Mouse (Mus musculus) hindbrain, embryonic 14.5 days (tissue): ENCODE measurements at regions not wholly inside any gene's neighbourhood (a gene's known extent, or its start where the extent isn't known, plus 50 kb on each side); places are given as distances from the start of the nearest gene placed in this dataset.

Experiments used
- ATAC-seq: fragments of 200-750 bp; cut with Nextera tagmentation; 2 replicates; pipeline ENCODE4 v1.8.0; 2017; ENCODE audit warnings: moderate number of reproducible peaks, mild to moderate bottlenecking, moderate TSS enrichment, moderate library complexity; ENCODE audit not compliant: low FRiP score
- DNase-seq: peaks from one replicate; pipeline ENCODE4 v3.0.0-alpha.2; 2015; ENCODE audit warnings: low spot score
- H3K27ac ChIP-seq: fragments of 300-500 bp; sonication (generic); 2 replicates; pipeline ENCODE4 v1.5.1; 2014; ENCODE audit warnings: mild to moderate bottlenecking, moderate library complexity
- H3K27me3 ChIP-seq: fragments of 300-500 bp; sonication (generic); 2 replicates; pipeline ENCODE4 v1.6.1; 2014; ENCODE audit warnings: mild to moderate bottlenecking, low read length, mixed read lengths; ENCODE audit not compliant: control insufficient read depth, insufficient read depth
- H3K36me3 ChIP-seq: fragments of 300-500 bp; sonication (generic); replicated peaks from 2 replicates; pipeline ENCODE4 v1.6.1; 2014; ENCODE audit not compliant: control insufficient read depth, insufficient read depth
- H3K4me1 ChIP-seq: fragments of 300-500 bp; sonication (generic); replicated peaks from 2 replicates; pipeline ENCODE4 v1.6.1; 2014; ENCODE audit warnings: antibody characterized with exemption, low read length, mixed read lengths; ENCODE audit not compliant: control insufficient read depth, insufficient read depth
- H3K4me2 ChIP-seq: fragments of 300-500 bp; sonication (generic); replicated peaks from 2 replicates; pipeline ENCODE4 v1.6.1; 2014; ENCODE audit warnings: mild to moderate bottlenecking, moderate library complexity
- H3K4me3 ChIP-seq: fragments of 300-500 bp; sonication (generic); replicated peaks from 2 replicates; pipeline ENCODE4 v1.5.1; 2014; ENCODE audit warnings: mild to moderate bottlenecking, low read length
- H3K9ac ChIP-seq: fragments of 300-500 bp; sonication (generic); 2 replicates; pipeline ENCODE4 v1.6.1; 2014
- H3K9me3 ChIP-seq: fragments of 300-500 bp; sonication (generic); 2 replicates; pipeline ENCODE4 v1.6.1; 2016; ENCODE audit warnings: low read length; ENCODE audit not compliant: control insufficient read depth
- WGBS: fragments of 180-500 bp; shearing (Covaris S2); extraction: QIAGEN DNeasy Blood & Tissue Kit; methylation state at CpG from one replicate; pipeline ENCODE4 v1.1.7; 2014; 5-methylcytosine and 5-hydroxymethylcytosine counted together

GRCm38 (mm10) chr2:48416207-48416750, 397.6 kb upstream of the Acvr2a start:
- Histone ChIP-seq H3K27ac (no peak overlapping the region), H3K36me3 (no peaks in the 10 kb centered on the region), H3K4me3 (no peak overlapping the region), H3K9ac (no peak overlapping the region), H3K9me3 (no peaks in the 10 kb centered on the region), H3K4me1 (no peaks in the 10 kb centered on the region), H3K4me2 (no peak overlapping the region), H3K27me3 (no peaks in the 10 kb centered on the region)
- DNase-seq (no peak), ATAC-seq (no peak)
- whole genome bisulfite sequencing = 56% methylated on average over 3 of the region's 3 CpGs

DNA sequence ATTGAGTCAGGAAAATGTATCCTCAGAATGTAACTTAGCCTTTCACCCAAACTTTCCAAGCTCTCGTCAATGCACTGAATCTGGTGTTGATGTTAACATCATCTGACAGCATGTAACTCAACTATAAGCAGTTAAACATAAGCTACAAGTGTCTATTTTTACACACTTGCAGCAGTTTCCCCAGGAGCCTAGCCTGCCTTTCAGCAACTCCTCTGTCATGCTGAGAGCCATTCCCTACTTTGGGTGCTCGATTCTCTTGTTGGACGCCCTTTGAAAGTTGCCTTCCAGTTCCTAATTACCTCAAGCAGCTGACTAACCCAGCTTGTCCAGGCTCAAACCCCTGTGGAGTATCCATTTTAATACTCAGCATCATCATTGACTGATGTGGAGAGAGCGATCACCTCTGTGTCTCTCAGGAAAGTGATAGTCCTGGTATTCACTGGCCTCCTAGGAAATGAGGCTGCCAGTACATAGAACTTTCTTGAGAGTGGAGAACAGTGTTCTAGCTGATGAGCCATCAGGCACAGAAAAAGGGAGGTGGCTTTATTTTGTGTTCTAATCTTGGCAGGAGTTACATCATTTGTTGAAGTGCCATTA, 396.8 kb upstream of the Acvr2a start:
- WGBS = 51% methylated on average over 4 of the region's 4 CpGs
- H3K9me3 ChIP-seq = no peaks in the 10 kb centered on the region

GRCm38 (mm10) chr2:48420791-48421190, 393.1 kb upstream of the Acvr2a start:
- WGBS = 90% methylated on average over 3 of the region's 3 CpGs
- H3K27me3 ChIP-seq = no peaks in the 10 kb centered on the region
- H3K9ac ChIP-seq = no peak overlapping the region
- no peak overlapping the region for H3K4me3 ChIP-seq
- H3K27ac ChIP-seq = no peak overlapping the region
- no peaks in the 10 kb centered on the region for H3K36me3 ChIP-seq
- no peaks in the 10 kb centered on the region for H3K9me3 ChIP-seq
- peaks cover 26% of the 10 kb centered on the region for H3K4me1 ChIP-seq
- no peak for ATAC-seq
- H3K4me2 ChIP-seq = no peak overlapping the region
- DNase-seq = no peak

More for the DNA sequence above, 396.8 kb upstream of the Acvr2a start:
- ATAC-seq (no peak), DNase-seq (no peak)
- H3K36me3 ChIP-seq = no peaks in the 10 kb centered on the region
- no peak overlapping the region for H3K4me3 ChIP-seq
- no peaks in the 10 kb centered on the region for H3K27me3 ChIP-seq
- no peaks in the 10 kb centered on the region for H3K4me1 ChIP-seq
- no peak overlapping the region for H3K4me2 ChIP-seq
- no peak overlapping the region for H3K9ac ChIP-seq
- H3K27ac ChIP-seq = no peak overlapping the region

DNA sequence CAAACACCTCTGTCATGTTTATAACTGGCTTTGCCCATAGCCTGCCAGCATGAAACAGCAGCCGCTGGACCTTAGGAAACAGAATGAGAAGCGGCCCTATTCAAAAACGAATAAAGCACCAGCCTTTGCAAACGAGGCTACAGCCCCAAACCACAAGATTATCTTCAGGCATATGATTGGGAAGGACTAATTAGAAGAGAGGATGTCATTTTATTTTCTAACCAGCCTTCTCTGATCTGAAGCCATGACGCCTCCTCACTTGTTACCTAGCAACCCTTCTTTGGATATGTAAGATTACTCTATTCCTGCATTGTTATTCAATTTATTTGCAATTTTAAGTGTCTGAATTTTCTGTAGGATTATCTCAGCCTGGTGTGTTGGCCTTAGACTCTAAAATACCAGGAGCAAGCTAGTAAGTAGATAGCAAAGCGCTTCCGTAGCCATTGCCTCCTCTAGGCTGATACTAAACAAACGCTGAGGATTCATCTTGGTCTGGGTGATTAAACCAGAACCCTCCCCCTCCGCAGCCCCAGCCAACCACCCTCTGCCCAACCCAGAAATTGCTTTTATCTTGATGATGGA, 390.0 kb upstream of the Acvr2a start:
- Histone ChIP-seq H3K27ac (peak overlapping the region; percentile 76), H3K4me2 (peak overlapping the region; percentile 31), H3K4me3 (no peak overlapping the region), H3K27me3 (no peaks in the 10 kb centered on the region), H3K36me3 (no peaks in the 10 kb centered on the region), H3K9me3 (no peaks in the 10 kb centered on the region), H3K9ac (peak overlapping the region; percentile 12), H3K4me1 (peaks cover 35% of the 10 kb centered on the region)
- ATAC-seq (peak; percentile 78), DNase-seq (peak; percentile 67)
- WGBS = 7% methylated on average over 9 of the region's 9 CpGs

DNA sequence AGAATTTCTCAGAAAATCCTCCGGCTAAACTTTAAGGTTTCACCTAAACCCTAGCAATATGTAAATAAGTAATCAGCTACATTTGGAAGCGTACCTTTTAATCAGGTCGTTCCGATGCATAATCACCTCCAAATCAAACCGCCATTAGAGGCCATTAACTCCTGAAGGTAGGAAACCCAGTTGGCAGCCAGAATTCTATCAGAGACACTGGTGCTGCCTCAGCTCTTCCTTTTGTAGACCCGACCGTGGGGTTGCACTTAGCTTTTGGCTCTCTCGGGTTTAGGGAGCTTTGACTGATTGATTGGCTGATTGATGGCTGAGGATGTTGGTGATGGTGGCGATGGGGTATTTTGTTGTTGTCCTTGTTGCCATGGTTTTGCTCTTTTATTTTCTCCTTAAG, 389.3 kb upstream of the Acvr2a start:
- Histone ChIP-seq H3K27me3 (no peaks in the 10 kb centered on the region), H3K4me2 (peak overlapping the region; percentile 31), H3K9me3 (no peaks in the 10 kb centered on the region), H3K4me1 (peaks cover 35% of the 10 kb centered on the region), H3K4me3 (no peak overlapping the region), H3K27ac (peak overlapping the region; percentile 76), H3K9ac (peak overlapping the region; percentile 12; the same call in 1 of the 2 replicates), H3K36me3 (no peaks in the 10 kb centered on the region)
- ATAC-seq = peak; percentile 29
- 15% methylated on average over 9 of the region's 9 CpGs for whole genome bisulfite sequencing
- no peak for DNase-seq

GRCm38 (mm10) chr2:48425200-48426090, 388.5 kb upstream of the Acvr2a start:
- H3K4me3 ChIP-seq = no peak overlapping the region
- H3K36me3 ChIP-seq = no peaks in the 10 kb centered on the region
- no peak overlapping the region for H3K4me2 ChIP-seq
- H3K27me3 ChIP-seq = no peaks in the 10 kb centered on the region
- ATAC-seq = no peak
- peaks cover 35% of the 10 kb centered on the region for H3K4me1 ChIP-seq
- 9% methylated on average over 12 of the region's 12 CpGs for WGBS
- DNase-seq = peak; percentile 33
- H3K9ac ChIP-seq = no peak overlapping the region
- peak overlapping the region; percentile 29 for H3K27ac ChIP-seq
- no peaks in the 10 kb centered on the region for H3K9me3 ChIP-seq

DNA sequence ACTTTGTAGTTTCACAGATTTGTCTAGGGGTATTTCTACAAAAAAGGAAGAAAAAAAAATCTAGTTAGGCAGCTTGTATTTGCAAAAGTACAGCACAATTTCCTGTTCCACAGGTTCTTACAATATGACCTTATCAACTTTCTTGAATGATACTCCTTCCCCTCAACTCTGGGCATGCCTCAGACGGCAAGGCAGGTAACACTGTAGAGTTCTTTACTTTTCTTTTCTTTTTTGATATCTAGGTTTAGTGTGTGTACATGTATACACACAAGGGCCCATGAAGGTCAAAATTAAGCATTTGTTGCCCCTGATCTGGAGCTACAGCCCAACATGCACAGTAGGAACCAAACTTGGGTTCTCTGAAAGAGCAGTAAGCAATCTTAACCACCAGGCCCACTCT, 381.4 kb upstream of the Acvr2a start:
- WGBS = 90% methylated on average over 1 of the region's 1 CpGs
- no peaks in the 10 kb centered on the region for H3K36me3 ChIP-seq
- no peaks in the 10 kb centered on the region for H3K4me1 ChIP-seq
- DNase-seq (no peak), ATAC-seq (no peak)
- H3K9me3 ChIP-seq = no peaks in the 10 kb centered on the region
- no peak overlapping the region for H3K9ac ChIP-seq
- no peak overlapping the region for H3K27ac ChIP-seq
- H3K27me3 ChIP-seq = no peaks in the 10 kb centered on the region
- no peak overlapping the region for H3K4me2 ChIP-seq
- H3K4me3 ChIP-seq = no peak overlapping the region

- Histone ChIP-seq H3K4me2 (no peak overlapping the region), H3K36me3 (no peaks in the 10 kb centered on the region), H3K9me3 (no peaks in the 10 kb centered on the region), H3K4me1 (peaks cover 9% of the 10 kb centered on the region), H3K9ac (no peak overlapping the region), H3K27ac (0 out of 2 replicates have a peak overlapping the region, but pooled peaks have one; percentile 34), H3K27me3 (no peaks in the 10 kb centered on the region), H3K4me3 (no peak overlapping the region)
- ATAC-seq (peak; percentile 31; the same call in 1 of the 2 replicates), DNase-seq (no peak)
- WGBS = 29% methylated on average over 11 of the region's 11 CpGs
These were observed 372.5 kb upstream of the Acvr2a start for GRCm38 (mm10) chr2:48441296-48441990.
